Mouse (Mus musculus) MEL (cell line): Measurements from ENCODE around the gene Apbb2. TPM values are rescaled to one million over a fixed set of nuclear protein-coding genes. Genes with fewer than 3 reads are reported as not detected.

Source experiments
- DNase-seq: peaks from one replicate; pipeline ENCODE4 v3.0.0; 2011; ENCODE audit warnings: low read depth, low spot score
- H3K27ac ChIP-seq: 2 replicates; pipeline ENCODE4 v1.5.1; 2012; ENCODE audit warnings: low read depth, mild to moderate bottlenecking, control low read depth, low read length, moderate library complexity; ENCODE audit not compliant: control insufficient read depth
- H3K27me3 ChIP-seq, 2 experiments: fragments of 150-350 bp in 1 of 2; sonication (generic) in 1 of 2; 2 replicates each; pipeline ENCODE4 v1.6.1; 2012; ENCODE audit warnings: low read length in 2 of 2, mild to moderate bottlenecking in 2 of 2, improper control_type of control experiment in 1 of 2, moderate library complexity in 1 of 2; ENCODE audit not compliant: insufficient read depth in 2 of 2, control insufficient read depth in 1 of 2
- H3K36me3 ChIP-seq, 2 experiments: 2 replicates each; pipeline ENCODE4 v1.6.1; 2012 to 2014; ENCODE audit warnings: low read length in 2 of 2, improper control_type of control experiment in 1 of 2, inconsistent platforms in 1 of 2, mild to moderate bottlenecking in 1 of 2; ENCODE audit not compliant: insufficient read depth in 2 of 2, control insufficient read depth in 1 of 2
- H3K4me1 ChIP-seq, 2 experiments: fragments of 150-350 bp in 1 of 2; sonication (generic) in 1 of 2; 2 replicates each; pipeline ENCODE4 v1.6.1; 2012; ENCODE audit warnings: low read length in 2 of 2, improper control_type of control experiment in 1 of 2, mild to moderate bottlenecking in 1 of 2; ENCODE audit not compliant: insufficient read depth in 2 of 2, control insufficient read depth in 1 of 2
- H3K4me3 ChIP-seq, 2 experiments: fragments of 150-350 bp in 1 of 2; sonication (generic) in 1 of 2; 2 replicates each; pipeline ENCODE4 v1.5.1; 2012; ENCODE audit warnings: low read depth in 2 of 2, low read length in 2 of 2, mild to moderate bottlenecking in 2 of 2, moderate library complexity in 2 of 2, control low read depth in 1 of 2, improper control_type of control experiment in 1 of 2; ENCODE audit not compliant: control insufficient read depth in 1 of 2, insufficient read depth in 1 of 2
- H3K79me2 ChIP-seq: 2 replicates; pipeline ENCODE4 v1.6.1; 2012; ENCODE audit warnings: mild to moderate bottlenecking, low read length, moderate library complexity; ENCODE audit not compliant: control insufficient read depth, poor library complexity, insufficient read depth
- H3K9ac ChIP-seq: 2 replicates; pipeline ENCODE4 v1.6.1; 2012; ENCODE audit warnings: low read depth, mild to moderate bottlenecking, control low read depth, low read length, moderate library complexity; ENCODE audit not compliant: control insufficient read depth, poor library complexity, severe bottlenecking
- H3K9me3 ChIP-seq: fragments of 150-350 bp; sonication (generic); replicated peaks from 2 replicates; pipeline ENCODE4 v1.6.1; 2012; ENCODE audit warnings: mild to moderate bottlenecking, low read length, improper control_type of control experiment, moderate library complexity; ENCODE audit not compliant: insufficient read depth
- BHLHE40 ChIP-seq: IDR thresholded peaks from 2 replicates; pipeline ENCODE4 v1.6.1; 2012; ENCODE audit warnings: low read depth, mild to moderate bottlenecking, inconsistent platforms, low read length, improper control_type of control experiment, borderline replicate concordance
- CTCF ChIP-seq, 3 experiments: IDR thresholded peaks in 2 of 3; conservative IDR thresholded peaks in 1 of 3; 2 replicates each; pipeline ENCODE4 v1.5.1; 2011 to 2012; ENCODE audit warnings: low read length in 3 of 3, low read depth in 2 of 3, mild to moderate bottlenecking in 2 of 3, improper control_type of control experiment in 1 of 3, inconsistent platforms in 1 of 3, mixed read lengths in 1 of 3, moderate library complexity in 1 of 3; ENCODE audit not compliant: control insufficient read depth in 1 of 3, insufficient read depth in 1 of 3, poor library complexity in 1 of 3, severe bottlenecking in 1 of 3
- E2F4 ChIP-seq: IDR thresholded peaks from 2 replicates; pipeline ENCODE4 v1.6.1; 2011; ENCODE audit warnings: low read depth, low read length, improper control_type of control experiment, borderline replicate concordance
- ELF1 ChIP-seq: IDR thresholded peaks from 2 replicates; pipeline ENCODE4 v1.6.1; 2014; ENCODE audit warnings: low read depth, mild to moderate bottlenecking, inconsistent platforms, low read length, improper control_type of control experiment, moderate library complexity
- EP300 ChIP-seq, 2 experiments: IDR thresholded peaks; 2 replicates each; pipeline ENCODE4 v1.6.1; 2011; ENCODE audit warnings: improper control_type of control experiment in 2 of 2, low read length in 2 of 2, low read depth in 1 of 2, mild to moderate bottlenecking in 1 of 2
- ETS1 ChIP-seq: IDR thresholded peaks from 2 replicates; pipeline ENCODE4 v1.6.1; 2012; ENCODE audit warnings: low read depth, mild to moderate bottlenecking, inconsistent platforms, low read length, improper control_type of control experiment, moderate library complexity
- GABPA ChIP-seq: IDR thresholded peaks from 2 replicates; pipeline ENCODE4 v1.6.1; 2012; ENCODE audit warnings: low read depth, mild to moderate bottlenecking, inconsistent platforms, low read length, improper control_type of control experiment, moderate library complexity
- GATA1 ChIP-seq: IDR thresholded peaks from 2 replicates; pipeline ENCODE4 v1.6.1; 2011; ENCODE audit warnings: low read depth, low read length, improper control_type of control experiment
- MAZ ChIP-seq: IDR thresholded peaks from 2 replicates; pipeline ENCODE4 v1.6.1; 2012; ENCODE audit warnings: low read depth, mild to moderate bottlenecking, inconsistent platforms, low read length, improper control_type of control experiment
- MEF2A ChIP-seq: IDR thresholded peaks from 2 replicates; pipeline ENCODE4 v1.6.1; 2014; ENCODE audit warnings: low read depth, mild to moderate bottlenecking, inconsistent platforms, low read length, improper control_type of control experiment; ENCODE audit not compliant: poor library complexity, insufficient replicate concordance, severe bottlenecking; ENCODE audit errors: extremely low read depth
- MXI1 ChIP-seq: IDR thresholded peaks from 2 replicates; pipeline ENCODE4 v1.6.1; 2011; ENCODE audit warnings: mild to moderate bottlenecking, low read depth, low read length, improper control_type of control experiment
- NELFE ChIP-seq: IDR thresholded peaks from 2 replicates; pipeline ENCODE4 v1.6.1; 2011; ENCODE audit warnings: low read depth, low read length, improper control_type of control experiment
- RCOR1 ChIP-seq: IDR thresholded peaks from 2 replicates; pipeline ENCODE4 v1.6.1; 2012; ENCODE audit warnings: low read depth, mild to moderate bottlenecking, inconsistent platforms, low read length, improper control_type of control experiment
- SIN3A ChIP-seq: IDR thresholded peaks from 2 replicates; pipeline ENCODE4 v1.6.1; 2012; ENCODE audit warnings: low read length, improper control_type of control experiment, inconsistent platforms
- SMC3 ChIP-seq: IDR thresholded peaks from 2 replicates; pipeline ENCODE4 v1.6.1; 2011; ENCODE audit warnings: low read depth, low read length, improper control_type of control experiment
- TBP ChIP-seq: IDR thresholded peaks from 2 replicates; pipeline ENCODE4 v1.8.0; 2011; ENCODE audit warnings: low read depth, low read length, improper control_type of control experiment
- TCF12 ChIP-seq: IDR thresholded peaks from 2 replicates; pipeline ENCODE4 v1.6.1; 2014; ENCODE audit warnings: low read depth, mild to moderate bottlenecking, inconsistent platforms, low read length, improper control_type of control experiment, moderate library complexity
- UBTF ChIP-seq: IDR thresholded peaks from 2 replicates; pipeline ENCODE4 v1.6.1; 2012; ENCODE audit warnings: low read depth, mild to moderate bottlenecking, inconsistent platforms, low read length, improper control_type of control experiment, moderate library complexity, borderline replicate concordance; ENCODE audit not compliant: insufficient read depth
- ZMIZ1 ChIP-seq: IDR thresholded peaks from 2 replicates; pipeline ENCODE4 v1.6.1; 2012; ENCODE audit warnings: low read depth, mild to moderate bottlenecking, inconsistent platforms, low read length, improper control_type of control experiment, moderate library complexity
- polyA plus RNA-seq, 2 experiments: library from polyadenylated mRNA; stranded (reverse) in 1 of 2; unstranded in 1 of 2; fragments of >175 nt in 1 of 2; fragments of >200 nt in 1 of 2; gene quantifications; 2 replicates each; pipeline versions ENCODE4 v1.2.1 to v1.2.4; 2012; ENCODE audit warnings: low replicate concordance in 2 of 2, low read depth in 1 of 2; ENCODE audit not compliant: insufficient read length in 2 of 2, insufficient read depth in 1 of 2, missing spikeins in 1 of 2
- total RNA-seq: library from RNA; depleted of rRNA; stranded (reverse); fragments of 300-350 nt; gene quantifications from 2 replicates; pipeline ENCODE4 v1.2.3, GENCODE M21; 2012

Apbb2 gene
- total and polyA plus RNA-seq, 3 experiments = not detected

GRCm38 (mm10) chr5:66405731-66406399 is 212.7 kb downstream of the Apbb2 start:
- TF ChIP-seq UBTF (no peak), EP300 (IDR thresholded peaks at IDR 0.05; ENCODE audit: low read depth in 1 of 2, low read length in 2 of 2) (no peak), BHLHE40 (no peak), GABPA (no peak), NELFE (no peak), TCF12 (no peak)
- TF ChIP-seq, all 39 proteins: peak for 0
- Histone ChIP-seq H3K79me2 (no peaks in the 10 kb centered on the region), H3K4me1 (no peaks in the 10 kb centered on the region), H3K9me3 (no peaks in the 10 kb centered on the region), H3K9ac (no peak overlapping the region), H3K27me3 (no peaks in the 10 kb centered on the region), H3K36me3 (no peaks in the 10 kb centered on the region), H3K27ac (no peak overlapping the region), H3K4me3 (no peak overlapping the region)
- DNase-seq = no peak

DNA sequence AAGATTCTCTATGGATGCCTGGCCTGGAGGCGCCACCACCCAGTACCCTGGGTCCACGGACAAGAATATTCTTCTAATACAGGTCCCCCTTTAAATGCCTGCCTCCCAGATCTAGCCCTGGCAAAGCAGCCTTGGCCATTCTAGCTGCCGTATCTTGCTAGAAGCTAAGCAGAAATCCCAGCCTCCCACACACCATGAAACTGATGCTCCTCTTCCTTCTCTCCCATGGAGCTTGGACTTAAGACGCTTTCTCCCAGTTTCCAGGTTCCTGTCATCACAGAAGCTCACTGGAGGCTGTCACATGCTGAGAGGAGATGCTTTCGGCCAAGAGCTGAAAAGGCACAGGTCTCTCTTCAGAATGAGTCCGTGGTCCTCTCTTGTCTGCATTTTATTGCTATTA is 213.3 kb downstream of the Apbb2 start:
- DNase-seq = no peak
- no peak overlapping the region for H3K9ac ChIP-seq
- H3K79me2 ChIP-seq = no peaks in the 10 kb centered on the region
- no peaks in the 10 kb centered on the region for H3K9me3 ChIP-seq
- H3K27ac ChIP-seq = no peak overlapping the region
- no peak for TF ChIP-seq E2F4
- no peak for TF ChIP-seq MXI1
- no peak for TF ChIP-seq RCOR1
- TF ChIP-seq ELF1 = no peak
- TF ChIP-seq CTCF (IDR thresholded peaks at IDR 0.05 in 2 of 3, conservative IDR thresholded peaks at IDR 0.05 in 1 of 3; ENCODE audit: control insufficient read depth in 1 of 3, insufficient read depth in 1 of 3, low read depth in 2 of 3, low read length in 3 of 3, poor library complexity in 1 of 3, severe bottlenecking in 1 of 3) = no peak
- no peak for TF ChIP-seq SMC3
- no peak for TF ChIP-seq TBP
- TF ChIP-seq ZMIZ1 = no peak
- TF ChIP-seq MAZ = no peak
- no peak for TF ChIP-seq UBTF
- H3K36me3 ChIP-seq = no peaks in the 10 kb centered on the region
- H3K4me3 ChIP-seq = no peak overlapping the region
- H3K4me1 ChIP-seq = no peaks in the 10 kb centered on the region
- no peaks in the 10 kb centered on the region for H3K27me3 ChIP-seq

DNA sequence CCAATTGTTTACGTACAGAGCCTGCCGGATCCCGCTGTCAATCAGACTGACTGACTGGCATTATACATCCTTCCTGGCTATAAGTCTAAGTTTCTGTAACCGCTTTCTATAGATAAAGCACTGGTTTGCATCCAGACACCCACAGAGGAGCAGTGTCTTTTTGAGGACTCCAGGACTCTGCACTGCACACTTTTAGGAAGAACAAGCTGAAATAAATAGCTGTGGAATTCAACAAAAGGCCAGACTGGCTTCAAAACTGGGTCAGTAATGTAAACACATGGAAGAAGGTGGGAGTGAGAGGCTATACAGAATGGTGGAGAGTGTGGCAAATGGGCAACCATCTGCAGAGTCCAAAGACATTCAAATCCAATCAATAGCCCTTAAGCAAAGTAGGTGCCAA is 218.0 kb downstream of the Apbb2 start:
- Histone ChIP-seq H3K4me3 (no peak overlapping the region), H3K4me1 (no peaks in the 10 kb centered on the region), H3K79me2 (no peaks in the 10 kb centered on the region), H3K27ac (no peak overlapping the region), H3K27me3 (no peaks in the 10 kb centered on the region), H3K9me3 (no peaks in the 10 kb centered on the region), H3K36me3 (no peaks in the 10 kb centered on the region), H3K9ac (no peak overlapping the region)
- DNase-seq = no peak
- TF ChIP-seq GATA1 (no peak), MEF2A (no peak), SIN3A (no peak), ELF1 (no peak), ZMIZ1 (no peak), ETS1 (no peak), BHLHE40 (no peak)
